Mouse (Mus musculus): ENCODE data around the gene Vti1a. TPM values are rescaled to one million over a fixed set of nuclear protein-coding genes. Genes with fewer than 3 reads are reported as not detected.

Vti1a gene
- polyA plus RNA-seq, 1 experiment, result 6.8 TPM

GRCm38 (mm10) chr19:55615743-55616142 is 299.6 kb downstream of the Vti1a start:
- Histone ChIP-seq H3K4me3 (replicated peaks) (no peak overlapping the region), H3K4me1 (no peaks in the 10 kb centered on the region), H3K27me3 (replicated peaks) (no peaks in the 10 kb centered on the region), H3K36me3 (replicated peaks; ENCODE audit: low read length) (peaks cover 19% of the 10 kb centered on the region), H3K9me3 (no peaks in the 10 kb centered on the region)
- TF ChIP-seq FLI1 (IDR thresholded peaks at IDR 0.05; ENCODE audit: low read length), result no peak
- no peak for TF ChIP-seq GATA1 (IDR thresholded peaks at IDR 0.05; ENCODE audit: borderline replicate concordance, low read length)

GRCm38 (mm10) chr19:55616276-55616675 is 300.2 kb downstream of the Vti1a start:
- Histone ChIP-seq H3K4me1 (no peaks in the 10 kb centered on the region), H3K9me3 (no peaks in the 10 kb centered on the region), H3K4me3 (replicated peaks) (no peak overlapping the region), H3K27me3 (replicated peaks) (no peaks in the 10 kb centered on the region), H3K36me3 (replicated peaks; ENCODE audit: low read length) (peaks cover 19% of the 10 kb centered on the region)
- no peak for TF ChIP-seq FLI1 (IDR thresholded peaks at IDR 0.05; ENCODE audit: low read length)
- no peak for TF ChIP-seq GATA1 (IDR thresholded peaks at IDR 0.05; ENCODE audit: borderline replicate concordance, low read length)

GRCm38 (mm10) chr19:55616937-55617336 is 300.8 kb downstream of the Vti1a start:
- no peak overlapping the region for H3K4me3 ChIP-seq (replicated peaks)
- H3K36me3 ChIP-seq (replicated peaks; ENCODE audit: low read length), result peaks cover 19% of the 10 kb centered on the region
- no peaks in the 10 kb centered on the region for H3K27me3 ChIP-seq (replicated peaks)
- no peaks in the 10 kb centered on the region for H3K4me1 ChIP-seq
- no peaks in the 10 kb centered on the region for H3K9me3 ChIP-seq
- TF ChIP-seq FLI1 (IDR thresholded peaks at IDR 0.05; ENCODE audit: low read length), result no peak
- no peak for TF ChIP-seq GATA1 (IDR thresholded peaks at IDR 0.05; ENCODE audit: borderline replicate concordance, low read length)

- peaks cover 19% of the 10 kb centered on the region for H3K36me3 ChIP-seq (replicated peaks; ENCODE audit: low read length)
- H3K4me3 ChIP-seq (replicated peaks), result no peak overlapping the region
- TF ChIP-seq GATA1 (IDR thresholded peaks at IDR 0.05; ENCODE audit: borderline replicate concordance, low read length) (no peak), FLI1 (IDR thresholded peaks at IDR 0.05; ENCODE audit: low read length) (no peak)
- no peaks in the 10 kb centered on the region for H3K9me3 ChIP-seq
- no peaks in the 10 kb centered on the region for H3K27me3 ChIP-seq (replicated peaks)
- H3K4me1 ChIP-seq, result no peaks in the 10 kb centered on the region
These were observed 302.5 kb downstream of the Vti1a start for GRCm38 (mm10) chr19:55618546-55618945.

- Histone ChIP-seq H3K4me3 (replicated peaks) (no peak overlapping the region), H3K27me3 (replicated peaks) (no peaks in the 10 kb centered on the region), H3K36me3 (replicated peaks; ENCODE audit: low read length) (peaks cover 28% of the 10 kb centered on the region), H3K4me1 (no peaks in the 10 kb centered on the region), H3K9me3 (no peaks in the 10 kb centered on the region)
- no peak for TF ChIP-seq GATA1 (IDR thresholded peaks at IDR 0.05; ENCODE audit: borderline replicate concordance, low read length)
These were observed 304.4 kb downstream of the Vti1a start for GRCm38 (mm10) chr19:55620411-55621008.

GRCm38 (mm10) chr19:55621011-55621625 is 305.0 kb downstream of the Vti1a start:
- H3K36me3 ChIP-seq (replicated peaks; ENCODE audit: low read length), result peaks cover 28% of the 10 kb centered on the region
- no peak overlapping the region for H3K4me3 ChIP-seq (replicated peaks)
- no peaks in the 10 kb centered on the region for H3K9me3 ChIP-seq
- no peaks in the 10 kb centered on the region for H3K4me1 ChIP-seq
- H3K27me3 ChIP-seq (replicated peaks), result no peaks in the 10 kb centered on the region
- TF ChIP-seq GATA1 (IDR thresholded peaks at IDR 0.05; ENCODE audit: borderline replicate concordance, low read length) (no peak), FLI1 (IDR thresholded peaks at IDR 0.05; ENCODE audit: low read length) (no peak)

GRCm38 (mm10) chr19:55622821-55623220 is 306.7 kb downstream of the Vti1a start:
- no peaks in the 10 kb centered on the region for H3K27me3 ChIP-seq (replicated peaks)
- peaks cover 29% of the 10 kb centered on the region for H3K36me3 ChIP-seq (replicated peaks; ENCODE audit: low read length)
- no peaks in the 10 kb centered on the region for H3K4me1 ChIP-seq
- H3K4me3 ChIP-seq (replicated peaks), result no peak overlapping the region
- no peak for TF ChIP-seq FLI1 (IDR thresholded peaks at IDR 0.05; ENCODE audit: low read length)
- no peaks in the 10 kb centered on the region for H3K9me3 ChIP-seq

- peaks cover 29% of the 10 kb centered on the region for H3K36me3 ChIP-seq (replicated peaks; ENCODE audit: low read length)
These were observed 307.5 kb downstream of the Vti1a start for GRCm38 (mm10) chr19:55623605-55624004.

GRCm38 (mm10) chr19:55626483-55626882 is 310.4 kb downstream of the Vti1a start:
- Histone ChIP-seq H3K27me3 (replicated peaks) (peaks cover 3% of the 10 kb centered on the region), H3K36me3 (replicated peaks; ENCODE audit: low read length) (peaks cover 25% of the 10 kb centered on the region), H3K4me1 (no peaks in the 10 kb centered on the region), H3K9me3 (no peaks in the 10 kb centered on the region), H3K4me3 (replicated peaks) (no peak overlapping the region)
- TF ChIP-seq FLI1 (IDR thresholded peaks at IDR 0.05; ENCODE audit: low read length) (no peak), GATA1 (IDR thresholded peaks at IDR 0.05; ENCODE audit: borderline replicate concordance, low read length) (no peak)

More at GRCm38 (mm10) chr19:55623605-55624004, 307.5 kb downstream of the Vti1a start:
- no peak for TF ChIP-seq FLI1 (IDR thresholded peaks at IDR 0.05; ENCODE audit: low read length)
- TF ChIP-seq GATA1 (IDR thresholded peaks at IDR 0.05; ENCODE audit: borderline replicate concordance, low read length), result no peak
- Histone ChIP-seq H3K4me1 (no peaks in the 10 kb centered on the region), H3K4me3 (replicated peaks) (no peak overlapping the region), H3K27me3 (replicated peaks) (no peaks in the 10 kb centered on the region), H3K9me3 (no peaks in the 10 kb centered on the region)

- Histone ChIP-seq H3K27me3 (replicated peaks) (peaks cover 3% of the 10 kb centered on the region), H3K4me1 (peaks cover 2% of the 10 kb centered on the region), H3K4me3 (replicated peaks) (no peak overlapping the region), H3K36me3 (replicated peaks; ENCODE audit: low read length) (peaks cover 25% of the 10 kb centered on the region), H3K9me3 (no peaks in the 10 kb centered on the region)
- TF ChIP-seq GATA1 (IDR thresholded peaks at IDR 0.05; ENCODE audit: borderline replicate concordance, low read length), result no peak
- TF ChIP-seq FLI1 (IDR thresholded peaks at IDR 0.05; ENCODE audit: low read length), result no peak
These were observed 310.9 kb downstream of the Vti1a start for GRCm38 (mm10) chr19:55626952-55627351.
